Mouse (Mus musculus): ENCODE measurements around the gene Tprkb. TPM values are rescaled to one million over a fixed set of nuclear protein-coding genes. Genes with fewer than 3 reads are reported as not detected.
"Not testable (repeated sequence)": the region's sequence is repeated elsewhere in the genome, so short reads cannot be mapped to it uniquely, and the experiment has no call there.

The Tprkb gene
- polyA plus RNA-seq (2014; fragmentation: Nextera tagmentation; extraction: Ambion mirVana) = 31.2 and 32.1 TPM in 2 replicates

- no peaks in the 10 kb centered on the region for H3K27me3 ChIP-seq (ENCODE audit: control insufficient read depth, insufficient read depth, low read length)
- DNase-seq (ENCODE audit: low spot score) (no peak), ATAC-seq (replicated peaks; ENCODE audit: low FRiP score) (no peak)
- 87% methylated on average over 3 of the region's 3 CpGs for WGBS
- no peak within 1 kb of the TSS for H3K4me2 ChIP-seq (ENCODE audit: low read depth, low read length, severe bottlenecking)
- no peaks in the 10 kb centered on the region for H3K9me3 ChIP-seq (ENCODE audit: control insufficient read depth, low read length)
- H3K9ac ChIP-seq (ENCODE audit: low read length) = no peak within 1 kb of the TSS
- no peak within 1 kb of the TSS for H3K4me3 ChIP-seq (ENCODE audit: low read depth, low read length)
- H3K36me3 ChIP-seq (ENCODE audit: control insufficient read depth, insufficient read depth, low read length) = no peaks in the 10 kb centered on the region
- H3K4me1 ChIP-seq (replicated peaks; ENCODE audit: control insufficient read depth, insufficient read depth, low read length) = peaks cover 7% of the 10 kb centered on the region; the same call in 1 of the 2 replicates
- no peak within 1 kb of the TSS for H3K27ac ChIP-seq (ENCODE audit: low read depth, low read length)
Observed at GRCm38 (mm10) chr6:85911587-85911986, at the start of gene Tprkb. Gene Tprkb, plus strand, starts transcription at chr6:85911865.

GRCm38 (mm10) chr6:85862565-85862964 lies 49.1 kb upstream of the Tprkb start:
- DNase-seq (ENCODE audit: low spot score) (no peak), ATAC-seq (replicated peaks; ENCODE audit: low FRiP score) (no peak)
- Histone ChIP-seq H3K27ac (ENCODE audit: low read depth, low read length) (no peak overlapping the region), H3K4me2 (ENCODE audit: low read depth, low read length, severe bottlenecking) (no peak overlapping the region), H3K4me3 (ENCODE audit: low read depth, low read length) (no peak overlapping the region), H3K4me1 (replicated peaks; ENCODE audit: control insufficient read depth, insufficient read depth, low read length) (no peaks in the 10 kb centered on the region), H3K36me3 (ENCODE audit: control insufficient read depth, insufficient read depth, low read length) (no peaks in the 10 kb centered on the region), H3K9me3 (ENCODE audit: control insufficient read depth, low read length) (no peaks in the 10 kb centered on the region), H3K9ac (ENCODE audit: low read length) (no peak overlapping the region), H3K27me3 (ENCODE audit: control insufficient read depth, insufficient read depth, low read length) (no peaks in the 10 kb centered on the region)
- 75% methylated on average over 3 of the region's 3 CpGs for WGBS

- ATAC-seq (replicated peaks; ENCODE audit: low FRiP score) = no peak
- H3K36me3 ChIP-seq (ENCODE audit: control insufficient read depth, insufficient read depth, low read length) = no peaks in the 10 kb centered on the region
- WGBS = 80% methylated on average over 2 of the region's 2 CpGs
Observed at GRCm38 (mm10) chr6:85863136-85863535, 48.5 kb upstream of the Tprkb start.

GRCm38 (mm10) chr6:85863840-85864239 lies 47.8 kb upstream of the Tprkb start:
- Histone ChIP-seq H3K4me1 (replicated peaks; ENCODE audit: control insufficient read depth, insufficient read depth, low read length) (no peaks in the 10 kb centered on the region), H3K4me2 (ENCODE audit: low read depth, low read length, severe bottlenecking) (no peak overlapping the region), H3K27me3 (ENCODE audit: control insufficient read depth, insufficient read depth, low read length) (no peaks in the 10 kb centered on the region), H3K9ac (ENCODE audit: low read length) (no peak overlapping the region), H3K9me3 (ENCODE audit: control insufficient read depth, low read length) (no peaks in the 10 kb centered on the region), H3K4me3 (ENCODE audit: low read depth, low read length) (no peak overlapping the region), H3K27ac (ENCODE audit: low read depth, low read length) (no peak overlapping the region), H3K36me3 (ENCODE audit: control insufficient read depth, insufficient read depth, low read length) (no peaks in the 10 kb centered on the region)
- ATAC-seq (replicated peaks; ENCODE audit: low FRiP score) = no peak
- no peak for DNase-seq (ENCODE audit: low spot score)
- 80% methylated on average over 2 of the region's 2 CpGs for WGBS

More at GRCm38 (mm10) chr6:85863136-85863535, 48.5 kb upstream of the Tprkb start:
- H3K4me1 ChIP-seq (replicated peaks; ENCODE audit: control insufficient read depth, insufficient read depth, low read length) = no peaks in the 10 kb centered on the region
- H3K4me2 ChIP-seq (ENCODE audit: low read depth, low read length, severe bottlenecking) = no peak overlapping the region
- no peak overlapping the region for H3K4me3 ChIP-seq (ENCODE audit: low read depth, low read length)
- no peaks in the 10 kb centered on the region for H3K9me3 ChIP-seq (ENCODE audit: control insufficient read depth, low read length)
- no peaks in the 10 kb centered on the region for H3K27me3 ChIP-seq (ENCODE audit: control insufficient read depth, insufficient read depth, low read length)
- H3K9ac ChIP-seq (ENCODE audit: low read length) = no peak overlapping the region
- no peak for DNase-seq (ENCODE audit: low spot score)
- no peak overlapping the region for H3K27ac ChIP-seq (ENCODE audit: low read depth, low read length)

- not testable (repeated sequence) for H3K27me3 ChIP-seq (ENCODE audit: control insufficient read depth, insufficient read depth, low read length); H3K9me3 ChIP-seq (ENCODE audit: control insufficient read depth, low read length); H3K4me3 ChIP-seq (ENCODE audit: low read depth, low read length); H3K36me3 ChIP-seq (ENCODE audit: control insufficient read depth, insufficient read depth, low read length); ATAC-seq (replicated peaks; ENCODE audit: low FRiP score); H3K27ac ChIP-seq (ENCODE audit: low read depth, low read length); DNase-seq (ENCODE audit: low spot score); H3K9ac ChIP-seq (ENCODE audit: low read length); H3K4me2 ChIP-seq (ENCODE audit: low read depth, low read length, severe bottlenecking); H3K4me1 ChIP-seq (replicated peaks; ENCODE audit: control insufficient read depth, insufficient read depth, low read length)
- WGBS = 75% methylated on average over 6 of the region's 7 CpGs
Observed at GRCm38 (mm10) chr6:85864900-85865639, 46.6 kb upstream of the Tprkb start.

GRCm38 (mm10) chr6:85866166-85866565 lies 45.5 kb upstream of the Tprkb start:
- H3K27ac ChIP-seq (ENCODE audit: low read depth, low read length); DNase-seq (ENCODE audit: low spot score); H3K4me2 ChIP-seq (ENCODE audit: low read depth, low read length, severe bottlenecking); ATAC-seq (replicated peaks; ENCODE audit: low FRiP score); H3K27me3 ChIP-seq (ENCODE audit: control insufficient read depth, insufficient read depth, low read length); H3K9me3 ChIP-seq (ENCODE audit: control insufficient read depth, low read length); H3K4me3 ChIP-seq (ENCODE audit: low read depth, low read length); H3K36me3 ChIP-seq (ENCODE audit: control insufficient read depth, insufficient read depth, low read length); H3K9ac ChIP-seq (ENCODE audit: low read length); H3K4me1 ChIP-seq (replicated peaks; ENCODE audit: control insufficient read depth, insufficient read depth, low read length): not testable (repeated sequence)
- 87% methylated on average over 3 of the region's 3 CpGs for WGBS

- H3K4me3 ChIP-seq (ENCODE audit: low read depth, low read length); H3K4me2 ChIP-seq (ENCODE audit: low read depth, low read length, severe bottlenecking); H3K27ac ChIP-seq (ENCODE audit: low read depth, low read length); H3K4me1 ChIP-seq (replicated peaks; ENCODE audit: control insufficient read depth, insufficient read depth, low read length); H3K9me3 ChIP-seq (ENCODE audit: control insufficient read depth, low read length); H3K36me3 ChIP-seq (ENCODE audit: control insufficient read depth, insufficient read depth, low read length); ATAC-seq (replicated peaks; ENCODE audit: low FRiP score); H3K27me3 ChIP-seq (ENCODE audit: control insufficient read depth, insufficient read depth, low read length); H3K9ac ChIP-seq (ENCODE audit: low read length); DNase-seq (ENCODE audit: low spot score): not testable (repeated sequence)
- 60% methylated on average over 1 of the region's 1 CpGs for WGBS
Observed at GRCm38 (mm10) chr6:85866995-85867394, 44.7 kb upstream of the Tprkb start.

GRCm38 (mm10) chr6:85867726-85868690 lies 43.7 kb upstream of the Tprkb start:
- DNase-seq (ENCODE audit: low spot score) (no peak), ATAC-seq (replicated peaks; ENCODE audit: low FRiP score) (no peak)
- Histone ChIP-seq H3K4me3 (ENCODE audit: low read depth, low read length) (no peak overlapping the region), H3K9me3 (ENCODE audit: control insufficient read depth, low read length) (no peaks in the 10 kb centered on the region), H3K27ac (ENCODE audit: low read depth, low read length) (no peak overlapping the region), H3K36me3 (ENCODE audit: control insufficient read depth, insufficient read depth, low read length) (no peaks in the 10 kb centered on the region), H3K4me2 (ENCODE audit: low read depth, low read length, severe bottlenecking) (no peak overlapping the region), H3K9ac (ENCODE audit: low read length) (no peak overlapping the region), H3K27me3 (ENCODE audit: control insufficient read depth, insufficient read depth, low read length) (no peaks in the 10 kb centered on the region), H3K4me1 (replicated peaks; ENCODE audit: control insufficient read depth, insufficient read depth, low read length) (no peaks in the 10 kb centered on the region)
- 82% methylated on average over 8 of the region's 8 CpGs for WGBS

Data from forebrain, embryonic 11.5 days (tissue).